Mouse (Mus musculus) hindbrain, embryonic 12.5 days (tissue): ENCODE data around the gene Fuz. TPM values are rescaled to one million over a fixed set of nuclear protein-coding genes. Genes with fewer than 3 reads are reported as not detected.

ENCODE experiments used
- ATAC-seq: fragments of 200-750 bp; cut with Nextera tagmentation; 2 replicates; pipeline ENCODE4 v1.8.0; 2017; ENCODE audit warnings: moderate TSS enrichment; ENCODE audit not compliant: low FRiP score
- H3K27ac ChIP-seq: fragments of 300-500 bp; sonication (generic); 2 replicates; pipeline ENCODE4 v1.5.1; 2016; ENCODE audit warnings: mild to moderate bottlenecking
- H3K27me3 ChIP-seq: fragments of 300-500 bp; sonication (generic); 2 replicates; pipeline ENCODE4 v1.6.1; 2016; ENCODE audit warnings: mild to moderate bottlenecking
- H3K36me3 ChIP-seq: fragments of 300-500 bp; sonication (generic); 2 replicates; pipeline ENCODE4 v1.6.1; 2016; ENCODE audit warnings: mild to moderate bottlenecking
- H3K4me1 ChIP-seq: fragments of 300-500 bp; sonication (generic); 2 replicates; pipeline ENCODE4 v1.6.1; 2016
- H3K4me2 ChIP-seq: fragments of 300-500 bp; sonication (generic); replicated peaks from 2 replicates; pipeline ENCODE4 v1.6.1; 2016; ENCODE audit warnings: mild to moderate bottlenecking
- H3K4me3 ChIP-seq: fragments of 300-500 bp; sonication (generic); 2 replicates; pipeline ENCODE4 v1.5.1; 2016; ENCODE audit warnings: mild to moderate bottlenecking
- H3K9ac ChIP-seq: fragments of 300-500 bp; sonication (generic); 2 replicates; pipeline ENCODE4 v1.6.1; 2016; ENCODE audit warnings: mild to moderate bottlenecking, moderate library complexity
- H3K9me3 ChIP-seq: fragments of 300-500 bp; sonication (generic); replicated peaks from 2 replicates; pipeline ENCODE4 v1.6.1; 2016; ENCODE audit warnings: mild to moderate bottlenecking
- WGBS: fragments of 180-500 bp; shearing (Covaris S2); methylation state at CpG from one replicate; pipeline ENCODE4 v1.1.7; 2016; 5-methylcytosine and 5-hydroxymethylcytosine counted together
- polyA plus RNA-seq: library from polyadenylated mRNA; unstranded; fragments of >200 nt; fragmentation: Nextera tagmentation; extraction: Ambion mirVana; gene quantifications from 2 replicates; pipeline ENCODE4 v1.2.1, GENCODE M21; 2016

Fuz gene
- polyA plus RNA-seq: 19.1 and 22.7 TPM in 2 replicates

- 0 out of 2 replicates have a peak, but pooled peaks cover 3% of the 10 kb centered on the region for H3K27me3 ChIP-seq
- H3K4me1 ChIP-seq: peaks cover 53% of the 10 kb centered on the region
- peak within 1 kb of the TSS; percentile 60 for H3K9ac ChIP-seq
- peak; percentile 80 for ATAC-seq
- H3K4me3 ChIP-seq: peak within 1 kb of the TSS; percentile 44
- H3K36me3 ChIP-seq: peaks cover 24% of the 10 kb centered on the region
- H3K27ac ChIP-seq: peak within 1 kb of the TSS; percentile 87
- WGBS: under 1% methylated on average over 34 of the region's 34 CpGs
- peak within 1 kb of the TSS; percentile 68 for H3K4me2 ChIP-seq
- no peaks in the 10 kb centered on the region for H3K9me3 ChIP-seq
These were observed at the start of gene Fuz for GRCm38 (mm10) chr7:44895593-44896434. TSS of gene Fuz (plus strand) at chr7:44896079.

- Histone ChIP-seq H3K4me2 (no peak overlapping the region), H3K4me3 (no peak overlapping the region), H3K36me3 (peaks cover 49% of the 10 kb centered on the region), H3K4me1 (peaks cover 21% of the 10 kb centered on the region), H3K27me3 (peaks cover 4% of the 10 kb centered on the region; the same call in 1 of the 2 replicates), H3K9ac (peak overlapping the region; percentile 35; the same call in 1 of the 2 replicates), H3K27ac (no peak overlapping the region), H3K9me3 (no peaks in the 10 kb centered on the region)
- WGBS: 89% methylated on average over 7 of the region's 7 CpGs
- ATAC-seq: no peak
These were observed 49.1 kb upstream of the Fuz start for GRCm38 (mm10) chr7:44846804-44847203.

- 81% methylated on average over 5 of the region's 5 CpGs for WGBS
- Histone ChIP-seq H3K9me3 (no peaks in the 10 kb centered on the region), H3K4me2 (peak overlapping the region; percentile 78), H3K4me1 (peaks cover 25% of the 10 kb centered on the region), H3K27ac (no peak overlapping the region), H3K27me3 (no peaks in the 10 kb centered on the region), H3K36me3 (peaks cover 43% of the 10 kb centered on the region), H3K4me3 (peak overlapping the region; percentile 70), H3K9ac (peak overlapping the region; percentile 59)
- no peak for ATAC-seq
These were observed 48.1 kb upstream of the Fuz start for GRCm38 (mm10) chr7:44847772-44848171.

- Histone ChIP-seq H3K4me2 (peak within 1 kb of the TSS; percentile 78), H3K4me3 (peak within 1 kb of the TSS; percentile 70), H3K4me1 (peaks cover 33% of the 10 kb centered on the region), H3K27me3 (no peaks in the 10 kb centered on the region), H3K9ac (peak within 1 kb of the TSS; percentile 76), H3K36me3 (peaks cover 35% of the 10 kb centered on the region), H3K9me3 (no peaks in the 10 kb centered on the region), H3K27ac (peak within 1 kb of the TSS; percentile 97)
- under 1% methylated on average over 54 of the region's 54 CpGs for WGBS
- peak; percentile 81 for ATAC-seq
These were observed 47.1 kb upstream of the Fuz start, which contains the start of the genes Akt1s1 and Tbc1d17 for GRCm38 (mm10) chr7:44848561-44849415. TSS of gene Akt1s1 (plus strand) at chr7:44848991. TSS of gene Tbc1d17 (minus strand) at chr7:44849079.

GRCm38 (mm10) chr7:44849416-44850111 is 46.3 kb upstream of the Fuz start:
- H3K4me2 ChIP-seq: peak overlapping the region; percentile 78

GRCm38 (mm10) chr7:44850146-44850545 is 45.7 kb upstream of the Fuz start:
- peak overlapping the region; percentile 78 for H3K4me2 ChIP-seq
- WGBS: 0% methylated on average over 31 of the region's 33 CpGs
- H3K27me3 ChIP-seq: no peaks in the 10 kb centered on the region
- H3K9me3 ChIP-seq: no peaks in the 10 kb centered on the region
- peak overlapping the region; percentile 70 for H3K4me3 ChIP-seq
- peaks cover 46% of the 10 kb centered on the region for H3K4me1 ChIP-seq
- ATAC-seq: peak; percentile 39
- H3K27ac ChIP-seq: peak overlapping the region; percentile 97
- peaks cover 21% of the 10 kb centered on the region for H3K36me3 ChIP-seq
- H3K9ac ChIP-seq: peak overlapping the region; percentile 76

More at GRCm38 (mm10) chr7:44849416-44850111, 46.3 kb upstream of the Fuz start:
- Histone ChIP-seq H3K36me3 (peaks cover 27% of the 10 kb centered on the region), H3K27ac (peak overlapping the region; percentile 97), H3K4me3 (peak overlapping the region; percentile 70), H3K9me3 (no peaks in the 10 kb centered on the region), H3K4me1 (peaks cover 40% of the 10 kb centered on the region), H3K27me3 (no peaks in the 10 kb centered on the region), H3K9ac (peak overlapping the region; percentile 76)
- WGBS: under 1% methylated on average over 41 of the region's 41 CpGs
- ATAC-seq: peak; percentile 76

- peaks cover 49% of the 10 kb centered on the region for H3K4me1 ChIP-seq
- no peaks in the 10 kb centered on the region for H3K27me3 ChIP-seq
- peak overlapping the region; percentile 78 for H3K4me2 ChIP-seq
- no peaks in the 10 kb centered on the region for H3K9me3 ChIP-seq
- peak overlapping the region; percentile 97; the same call in 1 of the 2 replicates for H3K27ac ChIP-seq
- ATAC-seq: no peak
- H3K36me3 ChIP-seq: peaks cover 13% of the 10 kb centered on the region
- peak overlapping the region; percentile 70 for H3K4me3 ChIP-seq
- peak overlapping the region; percentile 76 for H3K9ac ChIP-seq
- 83% methylated on average over 8 of the region's 8 CpGs for WGBS
These were observed 44.9 kb upstream of the Fuz start for GRCm38 (mm10) chr7:44850789-44851624.

- Histone ChIP-seq H3K9ac (no peak overlapping the region), H3K27ac (no peak overlapping the region), H3K36me3 (peaks cover 6% of the 10 kb centered on the region), H3K27me3 (no peaks in the 10 kb centered on the region), H3K4me3 (no peak overlapping the region), H3K4me2 (peak overlapping the region; percentile 78; the same call in 1 of the 2 replicates), H3K9me3 (no peaks in the 10 kb centered on the region), H3K4me1 (peaks cover 54% of the 10 kb centered on the region)
- 92% methylated on average over 12 of the region's 12 CpGs for WGBS
- no peak for ATAC-seq
These were observed 44.1 kb upstream of the Fuz start for GRCm38 (mm10) chr7:44851625-44852234.

GRCm38 (mm10) chr7:44852259-44853027 is 43.4 kb upstream of the Fuz start:
- peaks cover 5% of the 10 kb centered on the region for H3K36me3 ChIP-seq
- H3K9ac ChIP-seq: 0 out of 2 replicates have a peak overlapping the region, but pooled peaks have one; percentile 8
- no peaks in the 10 kb centered on the region for H3K9me3 ChIP-seq
- H3K27me3 ChIP-seq: no peaks in the 10 kb centered on the region
- H3K4me2 ChIP-seq: 0 out of 2 replicates have a peak overlapping the region, but pooled peaks have one; percentile 3
- peaks cover 52% of the 10 kb centered on the region for H3K4me1 ChIP-seq
- H3K4me3 ChIP-seq: 0 out of 2 replicates have a peak overlapping the region, but pooled peaks have one; percentile 10
- WGBS: 89% methylated on average over 35 of the region's 36 CpGs
- no peak overlapping the region for H3K27ac ChIP-seq
- ATAC-seq: no peak

- Histone ChIP-seq H3K36me3 (peaks cover 5% of the 10 kb centered on the region), H3K4me2 (0 out of 2 replicates have a peak overlapping the region, but pooled peaks have one; percentile 3), H3K4me1 (peaks cover 50% of the 10 kb centered on the region), H3K27ac (no peak overlapping the region), H3K4me3 (0 out of 2 replicates have a peak overlapping the region, but pooled peaks have one; percentile 10), H3K9ac (0 out of 2 replicates have a peak overlapping the region, but pooled peaks have one; percentile 8), H3K9me3 (no peaks in the 10 kb centered on the region), H3K27me3 (no peaks in the 10 kb centered on the region)
- 88% methylated on average over 2 of the region's 2 CpGs for WGBS
- ATAC-seq: no peak
These were observed 42.8 kb upstream of the Fuz start for GRCm38 (mm10) chr7:44853065-44853464.
